Mouse (Mus musculus): ENCODE data around the gene Prkab1. TPM values are rescaled to one million over a fixed set of nuclear protein-coding genes. Genes with fewer than 3 reads are reported as not detected.

The Prkab1 gene
- polyA plus RNA-seq, 1 experiment = 77.3 TPM

DNA sequence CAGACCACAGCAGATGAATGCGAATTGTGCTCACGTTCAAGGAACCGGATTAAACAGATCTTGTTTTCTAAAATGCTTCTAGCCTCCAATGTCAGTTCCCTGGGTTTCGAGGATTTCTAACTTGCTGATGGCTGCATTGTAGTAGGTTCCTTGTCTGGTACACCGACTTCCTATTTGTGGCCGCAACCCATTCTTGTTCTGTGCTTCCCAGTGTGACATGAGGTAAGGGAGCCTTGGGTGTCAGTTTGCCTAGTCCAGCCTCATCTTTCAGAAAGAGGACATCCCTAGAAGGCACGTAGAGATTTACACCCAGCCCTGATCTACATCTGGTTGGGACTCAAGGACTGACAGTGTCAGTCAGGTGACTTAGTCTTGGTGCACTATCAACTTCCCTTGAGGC is 12.6 kb downstream of the Prkab1 start:
- H3K4me3 ChIP-seq (replicated peaks; ENCODE audit: extremely low read depth, low read depth, low read length) = no peak overlapping the region
- no peak for DNase-seq
- TF ChIP-seq CTCF (IDR thresholded peaks at IDR 0.05; ENCODE audit: insufficient read depth, low read length) (no peak), POLR2A (IDR thresholded peaks at IDR 0.05; ENCODE audit: borderline replicate concordance, extremely low read depth, low read depth, low read length) (no peak)
- peaks cover 2% of the 10 kb centered on the region for H3K4me1 ChIP-seq (ENCODE audit: control insufficient read depth, insufficient read depth, low read length)
- WGBS = 84% methylated on average over 7 of the region's 7 CpGs

DNA sequence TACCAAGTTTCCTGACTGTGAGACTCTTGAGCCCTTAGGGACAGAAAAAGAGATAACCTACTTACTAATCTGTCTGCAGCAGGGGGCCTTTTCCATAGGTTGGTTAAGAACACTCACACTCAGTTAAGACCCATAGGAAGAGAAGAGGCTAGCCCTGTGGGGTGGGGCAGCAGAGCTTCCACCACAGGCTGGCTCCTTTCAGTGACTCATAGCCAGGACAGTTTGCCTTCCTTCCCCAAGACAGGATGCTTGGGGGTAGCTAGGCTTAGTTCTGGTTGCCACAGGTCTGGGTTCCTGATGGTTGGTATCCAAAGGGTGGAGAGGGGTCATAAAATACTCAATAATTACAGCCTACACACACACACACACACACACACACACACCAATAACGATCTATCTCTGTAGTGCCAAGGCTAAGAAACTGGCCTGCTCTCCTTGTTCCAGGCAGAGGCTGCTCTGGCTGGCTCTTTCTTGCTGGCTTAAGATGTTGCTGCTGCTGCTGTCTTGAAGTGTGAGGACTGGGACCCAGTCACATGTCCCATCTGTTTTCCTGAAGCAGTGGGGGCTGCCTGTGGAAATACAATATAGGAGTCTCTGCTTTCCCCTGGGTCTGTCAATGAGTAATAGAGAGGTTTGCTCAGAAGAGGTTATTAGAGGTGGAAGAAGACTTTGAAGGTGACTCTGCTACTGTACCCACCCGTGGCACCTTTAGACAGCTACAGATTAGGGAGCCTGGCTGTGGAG is 14.3 kb downstream of the Prkab1 start:
- 64% methylated on average over 2 of the region's 2 CpGs for WGBS
- TF ChIP-seq CTCF (IDR thresholded peaks at IDR 0.05; ENCODE audit: insufficient read depth, low read length) (no peak), POLR2A (IDR thresholded peaks at IDR 0.05; ENCODE audit: borderline replicate concordance, extremely low read depth, low read depth, low read length) (no peak)
- H3K4me1 ChIP-seq (ENCODE audit: control insufficient read depth, insufficient read depth, low read length) = peaks cover 2% of the 10 kb centered on the region
- DNase-seq = no peak
- no peak overlapping the region for H3K4me3 ChIP-seq (replicated peaks; ENCODE audit: extremely low read depth, low read depth, low read length)

DNA sequence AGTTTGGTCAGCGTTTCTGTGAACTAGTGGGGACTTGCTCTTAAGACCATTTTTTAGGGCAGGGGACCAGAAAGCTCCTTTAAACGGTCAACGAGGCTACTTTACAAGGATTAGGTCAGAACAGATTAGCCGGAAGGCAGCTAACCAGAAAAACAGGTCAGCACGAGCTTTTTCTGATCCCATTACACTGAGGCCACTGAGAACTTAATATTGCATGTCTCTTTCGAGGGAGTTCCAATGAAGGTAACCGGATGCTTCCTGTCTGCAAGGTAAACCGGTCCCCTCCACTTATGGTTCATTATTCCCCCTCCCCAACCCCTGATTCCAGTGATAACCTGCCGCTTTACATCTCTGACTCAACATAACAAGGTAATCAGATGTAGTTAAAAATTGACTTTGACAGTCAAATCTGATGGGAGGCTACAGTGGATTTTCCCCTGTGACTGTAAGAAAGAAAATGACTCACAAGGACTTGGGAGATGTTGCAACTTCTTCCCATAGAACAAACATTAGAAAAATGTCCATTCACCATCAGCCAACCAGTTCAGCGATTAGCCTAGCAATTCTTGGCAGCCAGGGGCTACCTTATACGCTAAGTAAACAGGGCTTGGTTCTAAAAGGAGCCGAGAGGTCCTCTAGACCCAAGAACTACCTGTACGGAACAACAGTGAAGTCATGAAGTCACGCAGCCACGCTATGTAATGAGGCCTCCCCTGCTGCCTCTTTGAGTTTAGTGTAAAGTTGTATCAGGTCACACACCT is 15.0 kb downstream of the Prkab1 start:
- peak; percentile 26 for DNase-seq
- 74% methylated on average over 15 of the region's 15 CpGs for WGBS
- TF ChIP-seq CTCF (IDR thresholded peaks at IDR 0.05; ENCODE audit: insufficient read depth, low read length) (no peak), POLR2A (IDR thresholded peaks at IDR 0.05; ENCODE audit: borderline replicate concordance, extremely low read depth, low read depth, low read length) (no peak)
- Histone ChIP-seq H3K4me3 (replicated peaks; ENCODE audit: extremely low read depth, low read depth, low read length) (no peak overlapping the region), H3K4me1 (ENCODE audit: control insufficient read depth, insufficient read depth, low read length) (peaks cover 2% of the 10 kb centered on the region)

DNA sequence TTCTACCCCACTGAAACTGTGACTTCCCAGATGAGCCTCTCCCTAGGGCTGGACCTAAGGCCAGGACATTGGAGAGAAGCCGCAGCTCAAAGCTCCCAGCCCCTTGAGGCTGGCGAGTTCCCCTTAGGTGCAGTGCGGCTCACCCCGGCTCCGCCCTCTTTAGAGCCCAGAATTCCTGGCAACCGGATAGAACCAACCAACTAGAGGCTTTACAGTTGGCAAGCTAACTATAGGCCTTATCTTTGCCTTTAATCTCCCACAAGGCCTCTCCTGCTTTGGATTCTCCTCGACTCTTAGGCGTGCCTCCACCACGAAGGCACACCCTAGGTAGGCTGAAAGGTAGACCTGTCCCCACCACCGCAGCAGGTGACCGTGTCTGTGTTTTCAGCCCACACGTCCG is 16.6 kb downstream of the Prkab1 start:
- DNase-seq = peak; percentile 30
- 67% methylated on average over 13 of the region's 13 CpGs for WGBS
- Histone ChIP-seq H3K4me3 (replicated peaks; ENCODE audit: extremely low read depth, low read depth, low read length) (no peak overlapping the region), H3K4me1 (ENCODE audit: control insufficient read depth, insufficient read depth, low read length) (peaks cover 2% of the 10 kb centered on the region)
- TF ChIP-seq CTCF (IDR thresholded peaks at IDR 0.05; ENCODE audit: insufficient read depth, low read length) (no peak), POLR2A (IDR thresholded peaks at IDR 0.05; ENCODE audit: borderline replicate concordance, extremely low read depth, low read depth, low read length) (no peak)

DNA sequence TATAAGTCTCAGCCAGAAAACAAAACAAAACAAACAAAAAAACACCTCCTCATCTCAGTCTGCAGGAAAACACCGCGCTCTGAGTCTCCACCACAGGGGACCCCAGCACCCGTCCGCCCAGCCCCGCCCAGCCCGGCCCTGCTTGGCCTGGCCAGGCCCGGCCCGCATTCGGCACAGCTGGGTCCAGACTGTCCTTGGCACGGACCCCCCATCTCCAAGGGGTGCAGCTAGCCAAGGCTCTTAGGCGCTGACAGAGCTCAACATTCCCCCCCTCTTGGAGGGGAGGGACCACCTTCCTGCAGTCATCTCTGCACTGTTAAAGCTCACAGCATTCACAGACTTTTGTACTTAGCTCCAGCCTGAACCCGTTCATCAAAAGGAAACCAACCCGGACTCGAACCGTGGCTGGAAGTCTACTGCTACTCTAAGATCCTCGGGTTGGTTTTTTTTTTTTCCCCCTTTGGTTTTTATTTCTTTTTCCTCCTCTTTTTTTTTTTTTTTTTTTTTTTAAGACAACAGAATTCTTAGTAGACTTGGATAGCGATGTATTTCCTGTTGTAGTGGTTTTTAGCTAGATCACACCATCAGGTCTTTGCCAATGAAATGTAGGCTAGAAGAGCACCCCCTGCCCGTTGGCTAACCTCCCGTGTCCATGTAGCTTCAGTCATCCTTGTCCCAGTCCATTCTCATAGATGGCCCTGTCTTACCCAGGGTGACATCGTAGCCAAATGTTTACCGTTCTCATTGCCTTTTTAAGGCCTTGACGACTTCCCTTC is 17.8 kb downstream of the Prkab1 start:
- 73% methylated on average over 22 of the region's 22 CpGs for WGBS
- TF ChIP-seq CTCF (IDR thresholded peaks at IDR 0.05; ENCODE audit: insufficient read depth, low read length) (no peak), POLR2A (IDR thresholded peaks at IDR 0.05; ENCODE audit: borderline replicate concordance, extremely low read depth, low read depth, low read length) (no peak)
- Histone ChIP-seq H3K4me1 (ENCODE audit: control insufficient read depth, insufficient read depth, low read length) (peaks cover 2% of the 10 kb centered on the region), H3K4me3 (replicated peaks; ENCODE audit: extremely low read depth, low read depth, low read length) (no peak overlapping the region)
- no peak for DNase-seq

DNA sequence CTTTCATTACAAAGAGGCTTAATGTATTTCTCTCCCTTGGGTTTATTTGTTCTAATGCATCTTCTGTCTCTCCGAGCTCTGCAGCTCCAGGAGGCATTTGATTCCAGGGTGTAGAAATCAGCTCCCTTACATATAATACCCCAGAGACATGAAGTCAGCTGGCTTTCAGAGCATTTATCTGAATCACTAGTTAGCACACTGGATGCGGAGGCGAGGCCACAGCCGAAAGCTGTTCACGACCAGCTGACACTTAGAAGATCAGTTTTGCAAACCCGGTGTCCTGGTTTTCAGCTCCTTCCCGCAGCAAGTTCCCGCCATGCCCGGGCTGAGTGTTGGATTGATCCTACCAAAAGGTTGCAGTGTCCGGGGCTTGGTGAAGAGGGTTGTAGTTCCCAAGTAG is 20.0 kb downstream of the Prkab1 start:
- H3K4me3 ChIP-seq (replicated peaks; ENCODE audit: extremely low read depth, low read depth, low read length) = no peak overlapping the region
- TF ChIP-seq CTCF (IDR thresholded peaks at IDR 0.05; ENCODE audit: insufficient read depth, low read length) (no peak), POLR2A (IDR thresholded peaks at IDR 0.05; ENCODE audit: borderline replicate concordance, extremely low read depth, low read depth, low read length) (no peak)
- DNase-seq = no peak
- WGBS = 87% methylated on average over 10 of the region's 10 CpGs
- no peaks in the 10 kb centered on the region; the same call in 1 of the 2 replicates for H3K4me1 ChIP-seq (ENCODE audit: control insufficient read depth, insufficient read depth, low read length)

DNA sequence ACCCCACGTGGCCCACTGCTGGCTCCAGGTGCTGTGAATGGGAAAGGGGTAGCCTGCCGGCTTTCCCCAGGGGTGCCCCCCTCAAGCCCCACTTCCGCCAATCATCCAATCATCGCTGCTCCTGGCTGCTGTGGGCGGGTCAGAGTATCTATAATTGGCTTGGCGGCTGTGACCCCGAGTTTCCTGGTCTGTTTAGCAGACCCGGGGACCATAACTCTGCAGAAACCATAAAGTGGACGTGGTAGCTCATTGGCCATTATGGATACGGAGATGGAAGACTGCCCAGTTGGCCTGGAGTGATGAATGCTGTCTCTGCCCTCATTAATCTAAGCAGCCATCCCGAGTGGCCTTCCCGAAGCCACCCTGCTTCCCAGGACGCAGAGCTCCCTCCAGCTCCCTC is 20.5 kb downstream of the Prkab1 start:
- 55% methylated on average over 13 of the region's 13 CpGs for WGBS

DNA sequence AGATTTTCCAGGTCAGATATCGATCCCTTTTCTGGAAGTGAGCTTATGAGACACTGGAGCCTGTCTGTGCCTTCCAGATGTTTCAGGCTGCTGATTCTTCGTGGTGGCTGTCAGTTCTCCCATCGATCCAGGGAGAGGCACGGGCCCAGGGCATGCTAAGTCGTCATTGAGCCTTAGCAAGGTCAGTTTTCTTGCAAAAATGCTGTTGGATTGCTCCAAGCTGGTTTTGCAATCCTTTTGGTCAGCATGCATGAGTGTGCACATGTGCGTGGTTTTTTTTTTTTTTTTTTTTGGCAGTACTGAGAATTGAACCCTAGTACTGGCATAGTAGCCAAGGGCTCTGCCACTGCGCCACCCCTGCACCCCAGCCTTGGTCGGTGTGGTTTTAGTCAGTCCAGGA is 21.2 kb downstream of the Prkab1 start:
- 73% methylated on average over 8 of the region's 8 CpGs for WGBS
- TF ChIP-seq CTCF (IDR thresholded peaks at IDR 0.05; ENCODE audit: insufficient read depth, low read length) (no peak), POLR2A (IDR thresholded peaks at IDR 0.05; ENCODE audit: borderline replicate concordance, extremely low read depth, low read depth, low read length) (no peak)
- no peak overlapping the region for H3K4me3 ChIP-seq (replicated peaks; ENCODE audit: extremely low read depth, low read depth, low read length)
- no peak for DNase-seq
- no peaks in the 10 kb centered on the region; the same call in 1 of the 2 replicates for H3K4me1 ChIP-seq (ENCODE audit: control insufficient read depth, insufficient read depth, low read length)

More for the DNA sequence above, 20.5 kb downstream of the Prkab1 start:
- TF ChIP-seq CTCF (IDR thresholded peaks at IDR 0.05; ENCODE audit: insufficient read depth, low read length) (no peak), POLR2A (IDR thresholded peaks at IDR 0.05; ENCODE audit: borderline replicate concordance, extremely low read depth, low read depth, low read length) (no peak)
- Histone ChIP-seq H3K4me3 (replicated peaks; ENCODE audit: extremely low read depth, low read depth, low read length) (no peak overlapping the region), H3K4me1 (ENCODE audit: control insufficient read depth, insufficient read depth, low read length) (no peaks in the 10 kb centered on the region; the same call in 1 of the 2 replicates)
- no peak for DNase-seq

DNA sequence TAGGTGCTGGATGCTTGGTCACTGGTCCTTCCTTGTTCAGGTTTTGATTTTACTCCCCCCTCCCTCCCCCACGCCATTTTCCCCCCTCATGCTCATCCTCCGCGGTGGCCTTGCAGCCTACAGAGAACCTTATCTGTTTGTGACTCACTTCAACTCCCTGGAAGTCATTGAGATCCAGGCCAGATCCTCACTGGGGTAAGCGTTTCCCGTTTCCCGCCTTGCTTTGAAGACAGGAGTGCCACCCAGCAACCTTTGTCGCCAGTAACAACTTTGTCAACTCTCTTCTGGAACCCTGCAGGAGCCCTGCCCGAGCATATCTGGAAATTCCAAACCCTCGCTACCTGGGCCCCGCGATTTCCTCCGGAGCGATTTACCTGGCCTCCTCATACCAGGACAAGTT is 26.9 kb downstream of the Prkab1 start:
- no peaks in the 10 kb centered on the region for H3K4me1 ChIP-seq (ENCODE audit: control insufficient read depth, insufficient read depth, low read length)
- TF ChIP-seq POLR2A (IDR thresholded peaks at IDR 0.05; ENCODE audit: borderline replicate concordance, extremely low read depth, low read depth, low read length) = no peak
- no peak for TF ChIP-seq CTCF (IDR thresholded peaks at IDR 0.05; ENCODE audit: insufficient read depth, low read length)
- no peak overlapping the region for H3K4me3 ChIP-seq (replicated peaks; ENCODE audit: extremely low read depth, low read depth, low read length)
- WGBS = 70% methylated on average over 13 of the region's 13 CpGs
- no peak for DNase-seq

Data from lung, adult 2 months (tissue).